Mouse (Mus musculus) embryonic facial prominence, embryonic 15.5 days (tissue): ENCODE measurements at regions not wholly inside any gene's neighbourhood (a gene's known extent, or its start where the extent isn't known, plus 50 kb on each side); places are given as distances from the start of the nearest gene placed in this dataset.
A peak's percentile ranks its signal among the peaks of the same experiment; 100 is the strongest.

Experiments used
- ATAC-seq: fragments of 200-750 bp; cut with Nextera tagmentation; 2 replicates; pipeline ENCODE4 v1.8.0; 2017; ENCODE audit warnings: low read depth, moderate TSS enrichment; ENCODE audit not compliant: insufficient number of reproducible peaks, low FRiP score, low TSS enrichment
- H3K27ac ChIP-seq: fragments of 300-500 bp; sonication (generic); replicated peaks from 2 replicates; pipeline ENCODE4 v1.5.1; 2015; ENCODE audit warnings: mild to moderate bottlenecking, inconsistent platforms
- H3K27me3 ChIP-seq: fragments of 300-500 bp; sonication (generic); 2 replicates; pipeline ENCODE4 v1.6.1; 2015; ENCODE audit warnings: inconsistent platforms
- H3K36me3 ChIP-seq: fragments of 300-500 bp; sonication (generic); 2 replicates; pipeline ENCODE4 v1.6.1; 2015; ENCODE audit warnings: mild to moderate bottlenecking, inconsistent platforms
- H3K4me1 ChIP-seq: fragments of 300-500 bp; sonication (generic); 2 replicates; pipeline ENCODE4 v1.6.1; 2015; ENCODE audit warnings: inconsistent platforms
- H3K4me2 ChIP-seq: fragments of 300-500 bp; sonication (generic); replicated peaks from 2 replicates; pipeline ENCODE4 v1.6.1; 2015; ENCODE audit warnings: mild to moderate bottlenecking, inconsistent platforms
- H3K4me3 ChIP-seq: fragments of 300-500 bp; sonication (generic); replicated peaks from 2 replicates; pipeline ENCODE4 v1.5.1; 2015; ENCODE audit warnings: mild to moderate bottlenecking, inconsistent platforms
- H3K9ac ChIP-seq: fragments of 300-500 bp; sonication (generic); 2 replicates; pipeline ENCODE4 v1.6.1; 2015; ENCODE audit warnings: inconsistent platforms
- H3K9me3 ChIP-seq: fragments of 300-500 bp; sonication (generic); replicated peaks from 2 replicates; pipeline ENCODE4 v1.6.1; 2016; ENCODE audit warnings: inconsistent platforms
- WGBS: fragments of 180-500 bp; shearing (Covaris S2); methylation state at CpG from one replicate; pipeline ENCODE4 v1.1.7; 2015; 5-methylcytosine and 5-hydroxymethylcytosine counted together

GRCm38 (mm10) chr10:99390609-99391183 lies 127.7 kb downstream of the Dusp6 start:
- no peak for ATAC-seq
- H3K4me1 ChIP-seq, result peaks cover 18% of the 10 kb centered on the region
- no peaks in the 10 kb centered on the region for H3K9me3 ChIP-seq
- no peak overlapping the region for H3K4me2 ChIP-seq
- H3K27me3 ChIP-seq, result no peaks in the 10 kb centered on the region
- no peaks in the 10 kb centered on the region for H3K36me3 ChIP-seq
- H3K27ac ChIP-seq, result 0 out of 2 replicates have a peak overlapping the region, but pooled peaks have one; percentile 36
- no peak overlapping the region for H3K9ac ChIP-seq
- 39% methylated on average over 7 of the region's 7 CpGs for WGBS
- H3K4me3 ChIP-seq, result no peak overlapping the region

GRCm38 (mm10) chr10:99391725-99392124 lies 128.7 kb downstream of the Dusp6 start:
- Histone ChIP-seq H3K27ac (0 out of 2 replicates have a peak overlapping the region, but pooled peaks have one; percentile 36), H3K9ac (no peak overlapping the region), H3K4me3 (no peak overlapping the region), H3K36me3 (no peaks in the 10 kb centered on the region), H3K27me3 (no peaks in the 10 kb centered on the region), H3K9me3 (no peaks in the 10 kb centered on the region), H3K4me1 (peaks cover 18% of the 10 kb centered on the region), H3K4me2 (no peak overlapping the region)
- ATAC-seq, result no peak
- WGBS, result 63% methylated on average over 6 of the region's 6 CpGs

- ATAC-seq, result no peak
- H3K9ac ChIP-seq, result no peak overlapping the region
- 36% methylated on average over 5 of the region's 5 CpGs for WGBS
- H3K27me3 ChIP-seq, result no peaks in the 10 kb centered on the region
- H3K27ac ChIP-seq, result 0 out of 2 replicates have a peak overlapping the region, but pooled peaks have one; percentile 2
- H3K4me2 ChIP-seq, result no peak overlapping the region
- H3K9me3 ChIP-seq, result no peaks in the 10 kb centered on the region
- peaks cover 18% of the 10 kb centered on the region for H3K4me1 ChIP-seq
- no peaks in the 10 kb centered on the region for H3K36me3 ChIP-seq
- H3K4me3 ChIP-seq, result no peak overlapping the region
Measured at GRCm38 (mm10) chr10:99392979-99393378, 129.9 kb downstream of the Dusp6 start.

- Histone ChIP-seq H3K27me3 (no peaks in the 10 kb centered on the region), H3K4me2 (peak overlapping the region; percentile 21; the same call in 1 of the 2 replicates), H3K4me1 (peaks cover 18% of the 10 kb centered on the region), H3K9ac (no peak overlapping the region), H3K27ac (peak overlapping the region; percentile 63), H3K36me3 (no peaks in the 10 kb centered on the region), H3K9me3 (no peaks in the 10 kb centered on the region), H3K4me3 (no peak overlapping the region)
- WGBS, result 24% methylated on average over 8 of the region's 8 CpGs
- no peak for ATAC-seq
Measured at GRCm38 (mm10) chr10:99393523-99393922, 130.5 kb downstream of the Dusp6 start.

GRCm38 (mm10) chr10:99395411-99395810 lies 132.4 kb downstream of the Dusp6 start:
- no peaks in the 10 kb centered on the region for H3K27me3 ChIP-seq
- peaks cover 18% of the 10 kb centered on the region for H3K4me1 ChIP-seq
- no peaks in the 10 kb centered on the region for H3K9me3 ChIP-seq
- H3K4me3 ChIP-seq, result no peak overlapping the region
- no peak overlapping the region for H3K4me2 ChIP-seq
- 80% methylated on average over 1 of the region's 1 CpGs for WGBS
- ATAC-seq, result no peak
- no peak overlapping the region for H3K9ac ChIP-seq
- no peak overlapping the region for H3K27ac ChIP-seq
- H3K36me3 ChIP-seq, result no peaks in the 10 kb centered on the region

GRCm38 (mm10) chr10:99396630-99397029 lies 133.6 kb downstream of the Dusp6 start:
- Histone ChIP-seq H3K27me3 (no peaks in the 10 kb centered on the region), H3K27ac (peak overlapping the region; percentile 51), H3K36me3 (no peaks in the 10 kb centered on the region), H3K4me2 (no peak overlapping the region), H3K4me3 (no peak overlapping the region), H3K4me1 (peaks cover 10% of the 10 kb centered on the region; the same call in 1 of the 2 replicates), H3K9ac (no peak overlapping the region), H3K9me3 (no peaks in the 10 kb centered on the region)
- ATAC-seq, result peak; percentile 78
- 60% methylated on average over 3 of the region's 3 CpGs for whole genome bisulfite sequencing

- Histone ChIP-seq H3K4me1 (no peaks in the 10 kb centered on the region), H3K27me3 (no peaks in the 10 kb centered on the region), H3K4me3 (no peak overlapping the region), H3K36me3 (no peaks in the 10 kb centered on the region), H3K27ac (no peak overlapping the region), H3K4me2 (no peak overlapping the region), H3K9ac (no peak overlapping the region), H3K9me3 (no peaks in the 10 kb centered on the region)
- WGBS, result 86% methylated on average over 6 of the region's 6 CpGs
- no peak for ATAC-seq
Measured at GRCm38 (mm10) chr10:99400076-99400475, 137.0 kb downstream of the Dusp6 start.

- Histone ChIP-seq H3K4me2 (no peak overlapping the region), H3K9me3 (no peaks in the 10 kb centered on the region), H3K27me3 (no peaks in the 10 kb centered on the region), H3K4me3 (no peak overlapping the region), H3K27ac (no peak overlapping the region), H3K4me1 (no peaks in the 10 kb centered on the region), H3K9ac (no peak overlapping the region), H3K36me3 (no peaks in the 10 kb centered on the region)
- ATAC-seq, result no peak
- WGBS, result 76% methylated on average over 2 of the region's 2 CpGs
Measured at GRCm38 (mm10) chr10:99406764-99407163, 143.7 kb downstream of the Dusp6 start.

GRCm38 (mm10) chr10:99408786-99409185 lies 145.8 kb downstream of the Dusp6 start:
- no peak overlapping the region for H3K9ac ChIP-seq
- H3K9me3 ChIP-seq, result no peaks in the 10 kb centered on the region
- no peaks in the 10 kb centered on the region for H3K4me1 ChIP-seq
- no peak overlapping the region for H3K4me3 ChIP-seq
- WGBS, result 90% methylated on average over 2 of the region's 2 CpGs
- no peak overlapping the region for H3K4me2 ChIP-seq
- H3K36me3 ChIP-seq, result no peaks in the 10 kb centered on the region
- no peaks in the 10 kb centered on the region for H3K27me3 ChIP-seq
- H3K27ac ChIP-seq, result no peak overlapping the region
- ATAC-seq, result no peak

- no peak overlapping the region for H3K4me2 ChIP-seq
- no peaks in the 10 kb centered on the region for H3K27me3 ChIP-seq
- ATAC-seq, result no peak
- WGBS, result 71% methylated on average over 11 of the region's 11 CpGs
- no peaks in the 10 kb centered on the region for H3K36me3 ChIP-seq
- H3K9ac ChIP-seq, result no peak overlapping the region
- H3K27ac ChIP-seq, result no peak overlapping the region
- H3K4me1 ChIP-seq, result no peaks in the 10 kb centered on the region
- H3K4me3 ChIP-seq, result no peak overlapping the region
- no peaks in the 10 kb centered on the region for H3K9me3 ChIP-seq
Measured at GRCm38 (mm10) chr10:99409744-99410143, 146.7 kb downstream of the Dusp6 start.

- no peak overlapping the region for H3K4me3 ChIP-seq
- H3K9ac ChIP-seq, result no peak overlapping the region
- H3K36me3 ChIP-seq, result no peaks in the 10 kb centered on the region
- no peak overlapping the region for H3K27ac ChIP-seq
- ATAC-seq, result no peak
- H3K9me3 ChIP-seq, result no peaks in the 10 kb centered on the region
- 82% methylated on average over 3 of the region's 3 CpGs for WGBS
- H3K4me1 ChIP-seq, result no peaks in the 10 kb centered on the region
- no peaks in the 10 kb centered on the region for H3K27me3 ChIP-seq
- H3K4me2 ChIP-seq, result no peak overlapping the region
Measured at GRCm38 (mm10) chr10:99410754-99411153, 147.7 kb downstream of the Dusp6 start.

GRCm38 (mm10) chr10:99413455-99413854 lies 150.4 kb downstream of the Dusp6 start:
- H3K4me1 ChIP-seq, result no peaks in the 10 kb centered on the region
- no peaks in the 10 kb centered on the region for H3K27me3 ChIP-seq
- H3K9ac ChIP-seq, result no peak overlapping the region
- H3K27ac ChIP-seq, result no peak overlapping the region
- no peaks in the 10 kb centered on the region for H3K36me3 ChIP-seq
- H3K4me2 ChIP-seq, result no peak overlapping the region
- ATAC-seq, result no peak
- no peak overlapping the region for H3K4me3 ChIP-seq
- no peaks in the 10 kb centered on the region for H3K9me3 ChIP-seq
- WGBS, result 74% methylated on average over 3 of the region's 3 CpGs
